Mouse (Mus musculus) 3134 (cell line): ENCODE data around the gene Anks1b.

Experiments
- DNase-seq: peaks from one replicate; pipeline ENCODE4 v3.0.0-alpha.2; 2011; ENCODE audit warnings: low spot score; ENCODE audit not compliant: insufficient read length; ENCODE audit errors: extremely low read depth

Anks1b gene

DNA sequence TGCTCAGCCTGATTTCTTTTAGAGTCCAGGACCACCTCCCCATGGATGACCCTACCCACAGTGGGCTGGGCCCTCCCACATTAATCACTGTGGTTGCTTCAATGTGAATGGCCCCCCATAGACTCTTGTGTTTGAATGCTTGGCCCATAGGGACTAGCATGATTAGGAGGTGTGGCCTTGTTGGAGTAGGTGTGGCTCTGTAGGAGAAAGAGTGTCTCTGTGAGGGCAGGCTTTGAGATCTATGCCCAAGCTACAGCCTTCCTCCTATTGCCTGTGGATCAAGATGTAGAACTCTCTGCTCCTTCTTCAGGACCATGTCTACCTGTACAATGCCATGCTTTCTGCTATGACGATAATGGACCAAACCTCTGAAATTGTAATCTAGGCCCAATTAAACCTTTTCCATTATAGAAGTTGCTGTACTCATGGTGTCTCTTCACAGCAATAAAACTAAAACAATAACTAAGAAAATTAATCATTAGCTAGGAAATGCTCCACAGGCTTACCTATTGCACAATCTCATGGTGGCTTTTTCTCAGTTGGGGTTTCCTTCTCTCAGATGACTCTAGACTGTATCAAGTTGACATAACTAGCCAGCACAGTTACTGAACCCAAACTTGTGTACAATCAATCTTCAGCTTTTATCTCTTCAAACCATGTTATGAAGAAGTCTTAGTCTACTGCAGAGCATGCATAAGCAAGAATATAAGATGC is 73.5 kb downstream of the Anks1b start:
- DNase-seq = no peak

DNA sequence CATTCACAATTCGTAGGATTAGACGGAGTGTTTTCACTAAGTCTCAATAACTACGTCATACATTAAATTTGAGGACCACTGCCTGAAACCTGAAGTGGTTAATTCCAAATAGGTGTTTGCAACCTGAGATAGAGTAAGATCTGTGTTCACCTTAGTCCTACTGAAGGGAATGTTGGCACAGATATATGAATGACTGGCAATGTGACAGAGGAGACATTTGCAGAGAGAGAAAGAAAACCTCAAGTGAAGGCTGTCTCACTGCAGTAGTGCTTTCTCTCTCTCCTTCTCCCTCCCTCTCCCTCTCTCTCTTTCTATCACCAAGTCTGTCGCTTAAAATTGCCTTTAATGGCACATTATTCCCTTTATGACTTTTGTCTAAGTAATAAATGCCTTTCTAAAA is 101.1 kb downstream of the Anks1b start:
- DNase-seq = no peak

- DNase-seq = no peak
These were observed 102.1 kb downstream of the Anks1b start for GRCm38 (mm10) chr10:89975431-89975841.

DNA sequence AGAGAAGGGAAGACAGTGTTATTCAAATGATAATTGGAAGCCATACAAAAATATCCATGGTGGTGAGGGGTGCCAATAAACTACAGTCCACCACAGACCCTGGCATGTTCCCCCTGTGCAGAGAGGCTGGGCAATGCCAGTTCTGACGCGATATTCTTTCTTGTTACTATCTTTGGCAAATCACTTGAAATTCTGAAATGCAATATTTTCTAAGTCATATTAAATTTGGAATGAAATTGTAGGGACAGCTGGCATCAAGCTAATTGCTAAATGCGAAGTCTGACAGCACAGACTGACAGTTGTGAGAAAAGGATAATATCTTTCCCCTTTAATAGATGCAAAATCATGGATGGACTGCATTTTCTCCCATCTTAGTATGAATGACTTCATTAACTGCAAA is 103.3 kb downstream of the Anks1b start:
- no peak for DNase-seq

DNA sequence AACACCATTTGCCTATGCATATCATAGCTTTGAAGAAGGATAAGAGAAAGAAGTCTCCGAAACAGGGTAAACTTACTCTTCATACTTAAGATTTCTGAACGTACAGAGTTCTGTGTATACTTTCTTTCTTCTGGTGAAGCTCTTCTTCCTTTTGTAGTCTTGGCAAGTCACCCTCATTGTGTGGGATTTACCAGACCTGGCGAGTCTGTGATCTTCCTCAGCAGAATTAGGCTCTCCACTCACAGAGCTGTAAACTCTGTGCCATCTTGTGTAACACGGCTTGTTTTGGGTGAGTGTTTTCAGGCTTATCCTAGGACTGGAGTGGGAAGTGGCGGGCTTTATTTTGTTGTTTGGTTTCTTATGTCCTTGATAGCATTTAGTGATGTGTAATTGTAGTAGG is 120.9 kb downstream of the Anks1b start:
- DNase-seq = no peak

DNA sequence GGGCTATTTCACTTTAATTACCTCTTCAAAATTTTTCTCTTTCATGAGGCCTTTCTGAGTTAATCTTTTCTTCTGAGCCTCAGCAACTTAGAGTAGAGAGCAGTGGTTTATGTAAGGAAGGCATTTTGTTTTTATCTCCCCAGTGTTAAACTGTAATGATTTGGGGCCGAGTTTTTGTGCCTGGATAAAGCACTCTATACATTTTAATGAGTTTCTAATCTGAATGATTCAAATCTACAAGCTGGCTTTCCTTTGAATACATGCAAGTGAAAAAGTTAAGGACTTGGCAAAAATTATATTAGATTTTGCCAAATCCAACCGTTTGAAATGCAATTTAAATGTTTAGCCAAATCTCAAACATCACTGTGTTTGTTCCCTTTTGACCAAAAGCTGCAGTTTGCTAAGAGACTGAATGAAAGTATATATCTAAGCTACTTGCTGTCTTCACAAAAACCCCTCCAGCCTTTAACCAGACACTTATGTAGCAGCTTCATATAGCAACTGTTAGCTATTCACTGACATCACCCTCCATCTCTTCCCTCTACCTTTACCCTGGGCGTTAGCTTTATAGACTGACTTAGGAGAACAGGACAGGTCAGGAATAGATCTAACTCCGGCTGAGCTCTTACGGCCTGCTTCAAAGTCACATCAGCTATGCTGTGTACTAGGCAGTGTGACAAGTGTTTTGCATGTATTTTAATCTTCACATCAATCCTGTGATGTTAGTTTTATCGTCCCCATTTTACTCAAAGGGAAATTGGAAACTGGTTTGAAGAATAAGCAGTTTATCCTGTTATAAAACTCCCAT is 122.5 kb downstream of the Anks1b start:
- DNase-seq = no peak

DNA sequence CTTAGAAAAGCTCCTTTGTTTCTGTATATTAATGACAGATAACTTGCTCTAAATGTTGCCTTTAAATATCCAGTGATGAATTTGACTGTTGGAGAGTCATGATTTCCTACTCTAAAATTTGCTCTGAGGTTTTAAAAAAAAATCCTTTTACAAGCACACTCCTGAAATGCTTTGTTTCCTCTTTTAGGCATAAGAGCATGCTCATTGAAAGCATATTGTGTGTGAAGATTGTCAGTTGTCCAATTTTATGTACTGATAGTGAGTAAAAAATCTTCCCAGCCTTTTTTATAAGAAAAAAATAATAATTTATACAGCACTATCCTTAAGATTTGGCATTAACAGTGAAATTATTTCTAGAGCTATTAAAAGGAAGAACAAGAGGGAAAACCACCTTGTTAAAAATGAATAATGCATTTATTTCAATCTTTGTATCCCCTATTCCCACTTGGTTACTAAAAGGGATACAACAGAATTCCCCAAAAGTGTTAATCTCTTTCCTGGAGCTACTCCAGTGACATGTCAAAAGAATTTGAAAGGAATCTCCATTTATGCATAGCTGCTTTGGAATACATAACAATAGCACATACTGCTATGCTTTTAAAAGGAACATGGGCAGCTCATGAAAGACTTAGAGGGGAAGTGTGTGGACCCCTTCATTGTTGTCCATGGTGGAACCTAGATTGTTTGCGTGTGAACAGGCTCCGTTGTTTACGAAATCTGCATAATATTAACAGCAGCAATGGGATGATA is 130.8 kb downstream of the Anks1b start:
- DNase-seq = no peak

DNA sequence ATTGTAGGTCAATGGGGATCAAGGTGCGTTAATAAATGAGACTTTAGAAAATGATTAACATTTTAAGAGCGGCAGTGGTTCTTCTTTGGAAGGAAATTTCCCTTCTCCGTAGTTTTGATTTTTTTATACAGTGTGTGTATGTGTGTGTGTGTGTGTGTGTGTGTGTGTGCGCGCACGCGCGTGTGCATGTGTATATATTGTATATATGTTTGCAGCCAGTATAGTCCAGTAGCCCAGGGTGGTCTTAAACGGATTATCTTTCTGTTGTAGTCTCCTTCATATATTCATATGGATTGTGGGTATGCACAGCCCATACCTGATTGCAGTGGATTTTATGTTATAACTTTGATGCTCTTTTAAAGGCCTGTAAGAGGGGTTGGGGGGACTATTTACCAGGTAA is 131.6 kb downstream of the Anks1b start:
- no peak for DNase-seq

DNA sequence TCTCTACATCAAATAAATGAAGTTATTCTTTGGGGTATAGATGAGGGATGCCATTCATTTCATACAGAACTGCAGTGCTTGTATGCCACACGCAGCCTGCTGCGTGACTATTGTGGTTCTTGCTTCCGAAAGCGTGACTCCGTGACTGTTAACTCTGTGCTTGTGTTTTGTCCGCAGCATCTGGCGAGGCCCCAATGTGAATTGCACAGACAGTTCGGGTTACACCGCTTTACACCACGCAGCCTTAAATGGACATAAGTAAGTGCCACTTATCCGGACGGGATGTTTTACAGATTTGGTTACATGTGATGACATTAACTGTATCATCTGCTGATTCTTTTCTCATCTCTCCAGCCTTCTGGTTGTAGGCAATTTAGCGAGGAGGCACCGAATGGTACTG is 159.7 kb downstream of the Anks1b start:
- DNase-seq = no peak

DNA sequence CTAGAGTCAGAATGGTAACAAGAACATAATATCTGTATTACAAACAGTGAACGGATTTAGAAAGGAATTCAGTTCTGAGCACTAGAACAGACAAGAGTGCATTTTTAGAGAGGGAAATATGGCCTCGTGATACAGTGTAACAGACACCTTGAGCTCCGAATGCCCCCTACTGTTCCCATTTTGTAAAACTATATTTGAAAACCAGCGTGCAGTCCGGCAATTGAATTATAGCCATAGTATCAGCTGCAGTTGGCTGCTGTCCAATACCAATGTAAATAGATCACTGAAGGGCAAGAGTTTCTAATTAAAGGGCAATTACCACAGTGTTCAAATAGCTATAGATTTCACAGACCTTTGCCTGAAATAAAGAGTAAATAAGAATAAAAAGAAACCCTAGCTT is 170.0 kb downstream of the Anks1b start:
- no peak for DNase-seq

- no peak for DNase-seq
These were observed 170.5 kb downstream of the Anks1b start for GRCm38 (mm10) chr10:90043773-90044172.

GRCm38 (mm10) chr10:90044229-90044628 is 170.9 kb downstream of the Anks1b start:
- no peak for DNase-seq

DNA sequence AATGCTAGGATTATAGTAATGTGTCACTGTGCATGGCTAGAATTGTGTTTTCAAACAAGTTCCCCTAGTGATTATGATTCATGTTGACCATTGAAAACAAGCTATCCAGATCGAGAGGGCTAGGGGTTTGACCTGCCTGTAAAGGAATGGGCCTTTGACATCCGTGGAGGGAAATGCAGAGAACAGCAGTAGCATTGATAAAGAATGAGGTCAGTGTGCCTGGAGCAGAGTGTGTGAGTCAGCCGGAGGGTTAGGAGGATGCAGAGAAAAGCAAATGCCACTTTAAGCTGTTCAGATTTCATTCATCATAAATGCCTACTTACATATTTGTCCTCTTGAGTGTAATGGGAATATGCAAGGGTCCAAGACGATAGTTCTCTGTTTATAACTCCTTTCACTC is 195.3 kb downstream of the Anks1b start:
- peak; percentile 35 for DNase-seq

DNA sequence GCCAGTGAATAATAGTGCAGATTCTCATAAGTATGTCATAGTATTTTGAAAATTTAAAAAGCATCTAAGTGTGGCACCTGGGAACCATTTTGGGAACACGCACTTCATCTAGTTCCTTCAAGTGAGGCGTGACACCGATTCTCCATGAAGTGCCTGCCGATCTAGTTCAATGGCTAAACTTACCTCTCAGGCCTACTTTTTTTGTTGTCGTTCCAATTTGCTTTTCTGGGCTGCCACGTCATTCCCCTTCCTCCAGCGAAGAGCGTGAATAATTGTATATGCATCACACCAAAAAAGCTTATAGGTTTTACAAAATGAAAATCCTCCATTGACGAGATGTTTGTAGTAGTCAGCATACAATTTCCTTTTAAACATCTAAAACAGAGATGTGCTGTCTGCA is 204.6 kb downstream of the Anks1b start:
- no peak for DNase-seq

GRCm38 (mm10) chr10:90081151-90081550 is 207.8 kb downstream of the Anks1b start:
- DNase-seq = no peak

DNA sequence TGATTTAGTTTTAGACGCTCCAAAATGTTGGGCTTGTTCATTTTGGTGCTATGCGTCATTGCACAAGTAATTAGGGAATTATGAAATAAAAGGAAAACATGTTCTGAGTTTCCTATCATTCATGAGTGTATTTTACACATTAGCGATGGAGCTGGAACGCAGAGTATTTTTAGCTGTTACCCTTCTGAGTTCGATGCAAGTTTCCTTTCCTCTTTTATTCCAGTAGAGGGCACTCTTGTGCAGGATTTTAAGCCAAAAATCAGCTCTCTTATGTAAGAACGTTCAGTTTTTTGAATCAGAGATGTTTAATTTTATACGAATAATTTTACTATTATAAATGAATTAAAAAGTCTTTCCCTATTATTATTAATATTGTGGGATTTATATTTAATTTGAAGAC is 208.3 kb downstream of the Anks1b start:
- DNase-seq = peak; percentile 12

DNA sequence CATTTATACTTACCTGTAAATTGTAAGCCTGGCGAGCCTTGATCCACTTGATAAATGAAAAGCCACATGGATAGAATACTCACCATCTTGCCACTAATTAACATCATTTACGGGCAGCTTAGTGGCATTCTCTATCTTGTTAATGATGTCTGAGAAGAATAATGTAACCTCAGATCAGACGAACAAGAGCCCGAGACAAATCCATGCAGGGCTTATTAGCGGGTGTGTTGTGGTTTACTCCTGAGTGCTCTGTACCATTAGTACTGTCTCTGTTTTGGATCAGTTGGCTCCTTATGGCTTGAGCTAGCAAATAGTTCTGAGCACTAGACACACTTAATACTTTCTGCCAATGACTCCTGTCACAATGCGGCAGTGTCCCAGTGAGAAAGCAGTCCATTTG is 220.6 kb downstream of the Anks1b start:
- DNase-seq = no peak

DNA sequence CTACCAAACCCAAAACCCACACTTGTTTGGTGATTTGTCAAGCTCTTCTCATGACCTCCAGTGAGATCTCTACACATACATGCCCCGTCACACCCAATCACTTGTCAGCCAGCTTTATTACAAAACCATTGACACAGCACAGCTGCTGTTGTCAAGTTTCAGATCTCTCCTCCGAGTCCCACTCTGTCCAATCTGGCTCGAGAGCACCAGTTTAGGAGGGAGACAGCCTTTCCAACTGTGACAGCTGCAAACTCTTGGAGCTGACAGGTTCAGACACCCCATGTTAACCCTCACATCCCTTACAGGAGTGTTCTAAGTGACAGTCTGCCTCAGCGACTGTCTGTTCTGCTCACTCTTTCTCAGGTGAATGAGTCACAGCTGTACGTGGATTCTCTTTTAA is 239.4 kb downstream of the Anks1b start:
- DNase-seq = no peak

GRCm38 (mm10) chr10:90116867-90117266 is 243.6 kb downstream of the Anks1b start:
- no peak for DNase-seq

GRCm38 (mm10) chr10:90117836-90118235 is 244.5 kb downstream of the Anks1b start:
- DNase-seq = no peak

GRCm38 (mm10) chr10:90137538-90137937 is 264.2 kb downstream of the Anks1b start:
- no peak for DNase-seq

- no peak for DNase-seq
These were observed 267.6 kb downstream of the Anks1b start for GRCm38 (mm10) chr10:90140947-90141346.
